In the genomic region with DNA sequence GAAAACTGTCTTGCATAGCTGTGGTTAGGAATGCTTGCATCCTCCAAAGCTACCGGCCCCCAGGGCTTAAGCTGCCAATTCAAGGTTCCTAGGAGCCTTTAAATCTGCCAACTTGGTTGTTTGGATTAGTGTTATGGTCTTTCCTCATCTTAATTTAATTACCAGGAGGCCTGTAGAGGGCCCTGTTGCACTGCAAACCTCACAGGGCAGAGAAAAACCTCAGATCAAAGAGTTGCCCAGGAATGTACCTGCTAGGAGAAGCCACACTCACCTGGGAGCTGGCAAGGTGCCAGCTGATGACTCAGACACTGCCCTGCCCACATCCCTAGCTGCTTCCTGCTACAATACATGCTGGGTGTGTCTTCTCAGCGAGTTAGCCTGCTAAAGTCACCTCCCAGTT, we compare ENCODE assay signal across 9 mouse cellular contexts. TPM values are rescaled to one million over a fixed set of nuclear protein-coding genes. Genes with fewer than 3 reads are reported as not detected.
DNase-seq lines count a peak whose midpoint lies in the region; ATAC-seq lines count a peak whose summit lies in the region.
"Had no signal": no experiment of that assay in that cellular context is flagged by ENCODE, and none has a peak within 500 bp of the region (broad histone marks: within the 10 kb centered on the region; RNA-seq: fewer than 3 reads in every experiment).

No protein-coding gene starts in this region.

- ATAC-seq in inflammation-experienced regulatory T-cells, adult 6 months = peak; percentile 89

- intact Hi-C loops in left cerebral cortex, postnatal 25 days (cut with DNase I) = no loop called here

- DNase-seq in left cerebral cortex, adult 11 months (ENCODE audit: low spot score) = peak; percentile 2
- no peak for DNase-seq in left cerebral cortex, postnatal 25 days (ENCODE audit: low spot score in 2 of 2)
- DNase-seq in ZHBTc4 (ENCODE audit: low read depth, low spot score) = peak; percentile 82
- peak; percentile 49 to 80 for DNase-seq in lung, adult 18-20 months
- peak; percentile 15 for DNase-seq in testis, postnatal 14 days (ENCODE audit: low spot score)
- no peak for DNase-seq in T-cell, adult 2 months (ENCODE audit: low spot score)
- no peak for DNase-seq in thymus, postnatal 25 days

RNA-seq across cellular contexts. Expression of a gene that starts 11.3 kb away (rescaled TPM):
- total RNA-seq in left cerebral cortex, postnatal 25 days (2021) = under 1 TPM in 1 of 2 experiments, not detected in 1; 0.46 TPM
- not detected for polyA plus RNA-seq in inflammation-experienced regulatory T-cells, adult 6 months (2017; shearing (Covaris generic))

RNA-seq across cellular contexts. Expression of a gene that starts 35.9 kb away (rescaled TPM):
- not detected for total RNA-seq in left cerebral cortex, postnatal 25 days (2021)
- not detected for polyA plus RNA-seq in inflammation-experienced regulatory T-cells, adult 6 months (2017; shearing (Covaris generic))
- polyA plus RNA-seq: midbrain, embryonic 12.5 days had no signal

Comparison
In these comparisons a context has a peak if more than half of its experiments do, and no peak if none do; other contexts are left out.
1. DNase-seq: peak in left cerebral cortex, adult 11 months (single experiment), ZHBTc4 (single experiment), lung, adult 18-20 months (2 of 2) and testis, postnatal 14 days (single experiment); none in left cerebral cortex, postnatal 25 days (0 of 2), T-cell, adult 2 months (single experiment) and thymus, postnatal 25 days (single experiment).